Mouse (Mus musculus): ENCODE measurements around the gene Golga2.

Gene Golga2

GRCm38 (mm10) chr2:32287334-32287840 lies at the start of gene Golga2:
Gene Golga2, plus strand, starts transcription at chr2:32287384.
- no peak for DNase-seq (ENCODE audit: low spot score in 2 of 2)

- DNase-seq (ENCODE audit: low spot score in 2 of 2) = no peak
Observed at GRCm38 (mm10) chr2:32237571-32237970, 49.6 kb upstream of the Golga2 start.

- DNase-seq (ENCODE audit: low spot score in 2 of 2) = no peak
Observed at GRCm38 (mm10) chr2:32238708-32239435, 48.3 kb upstream of the Golga2 start.

GRCm38 (mm10) chr2:32240591-32240990 lies 46.6 kb upstream of the Golga2 start:
- DNase-seq (ENCODE audit: low spot score in 2 of 2) = no peak

GRCm38 (mm10) chr2:32242986-32243385 lies 44.2 kb upstream of the Golga2 start:
- DNase-seq (ENCODE audit: low spot score in 2 of 2) = no peak

GRCm38 (mm10) chr2:32246741-32247140 lies 40.4 kb upstream of the Golga2 start:
- no peak for DNase-seq (ENCODE audit: low spot score in 2 of 2)

GRCm38 (mm10) chr2:32248377-32249361 lies 38.5 kb upstream of the Golga2 start:
- peak in 1 of 2 experiments; percentile 41 for DNase-seq (ENCODE audit: low spot score in 2 of 2)

- DNase-seq (ENCODE audit: low spot score in 2 of 2) = no peak
Observed at GRCm38 (mm10) chr2:32251791-32252527, 35.2 kb upstream of the Golga2 start.

- no peak for DNase-seq (ENCODE audit: low spot score in 2 of 2)
Observed at GRCm38 (mm10) chr2:32252658-32253057, 34.5 kb upstream of the Golga2 start.

- DNase-seq (ENCODE audit: low spot score in 2 of 2) = no peak
Observed at GRCm38 (mm10) chr2:32253352-32253751, 33.8 kb upstream of the Golga2 start.

- no peak for DNase-seq (ENCODE audit: low spot score in 2 of 2)
Observed at GRCm38 (mm10) chr2:32254563-32254962, 32.6 kb upstream of the Golga2 start.

- no peak for DNase-seq (ENCODE audit: low spot score in 2 of 2)
Observed at GRCm38 (mm10) chr2:32256273-32256672, 30.9 kb upstream of the Golga2 start.

- DNase-seq (ENCODE audit: low spot score in 2 of 2) = no peak
Observed at GRCm38 (mm10) chr2:32258887-32259533, 28.2 kb upstream of the Golga2 start.

GRCm38 (mm10) chr2:32259657-32260417 lies 27.3 kb upstream of the Golga2 start, which contains the start of gene Uck1:
Gene Uck1, minus strand, starts transcription at chr2:32260159.
- DNase-seq (ENCODE audit: low spot score in 2 of 2) = peak; percentile 88 to 92

GRCm38 (mm10) chr2:32260635-32261034 lies 26.5 kb upstream of the Golga2 start:
- peak in 1 of 2 experiments; percentile 37 for DNase-seq (ENCODE audit: low spot score in 2 of 2)

- DNase-seq (ENCODE audit: low spot score in 2 of 2) = no peak
Observed at GRCm38 (mm10) chr2:32275823-32276222, 11.4 kb upstream of the Golga2 start.

- no peak for DNase-seq (ENCODE audit: low spot score in 2 of 2)
Observed at GRCm38 (mm10) chr2:32282289-32282688, 4.9 kb upstream of the Golga2 start.

GRCm38 (mm10) chr2:32282727-32283126 lies 4.5 kb upstream of the Golga2 start:
- DNase-seq (ENCODE audit: low spot score in 2 of 2) = peak; percentile 31 to 56

- DNase-seq (ENCODE audit: low spot score in 2 of 2) = no peak
Observed at GRCm38 (mm10) chr2:32283986-32284385, 3.2 kb upstream of the Golga2 start.

- DNase-seq (ENCODE audit: low spot score in 2 of 2) = peak; percentile 98
Observed at GRCm38 (mm10) chr2:32287923-32288367, 761 bp downstream of the Golga2 start, which contains the start of gene Swi5. Gene Swi5, minus strand, starts transcription at chr2:32288075.
